Mouse (Mus musculus): ENCODE data around the gene Aloxe3. TPM values are rescaled to one million over a fixed set of nuclear protein-coding genes. Genes with fewer than 3 reads are reported as not detected.

Gene Aloxe3
- polyA plus RNA-seq, 1 experiment, result 0.82 TPM

GRCm38 (mm10) chr11:69125919-69126705, 416 bp downstream of the Aloxe3 start:
- TF ChIP-seq CTCF (IDR thresholded peaks at IDR 0.05; ENCODE audit: control insufficient read depth, insufficient read depth, low read length) (no peak), POLR2A (IDR thresholded peaks at IDR 0.05; ENCODE audit: borderline replicate concordance, control insufficient read depth, low read depth, low read length) (no peak)
- H3K4me1 ChIP-seq (ENCODE audit: control insufficient read depth, insufficient read depth, low read length), result peaks cover 1% of the 10 kb centered on the region; the same call in 1 of the 2 replicates
- H3K4me3 ChIP-seq (replicated peaks; ENCODE audit: control insufficient read depth, low read depth, low read length), result peak overlapping the region; percentile 69
- WGBS, result 6% methylated on average over 20 of the region's 20 CpGs
- H3K27ac ChIP-seq (ENCODE audit: control insufficient read depth, insufficient read depth, low read depth, low read length, poor library complexity), result no peak overlapping the region

- no peak overlapping the region for H3K27ac ChIP-seq (ENCODE audit: control insufficient read depth, insufficient read depth, low read depth, low read length, poor library complexity)
- peaks cover 1% of the 10 kb centered on the region; the same call in 1 of the 2 replicates for H3K4me1 ChIP-seq (ENCODE audit: control insufficient read depth, insufficient read depth, low read length)
- WGBS, result 64% methylated on average over 2 of the region's 2 CpGs
- TF ChIP-seq POLR2A (IDR thresholded peaks at IDR 0.05; ENCODE audit: borderline replicate concordance, control insufficient read depth, low read depth, low read length) (no peak), CTCF (IDR thresholded peaks at IDR 0.05; ENCODE audit: control insufficient read depth, insufficient read depth, low read length) (no peak)
- H3K4me3 ChIP-seq (replicated peaks; ENCODE audit: control insufficient read depth, low read depth, low read length), result no peak overlapping the region
Observed at GRCm38 (mm10) chr11:69126706-69127095, 1.0 kb downstream of the Aloxe3 start.

GRCm38 (mm10) chr11:69128426-69129122, 2.9 kb downstream of the Aloxe3 start:
- no peak overlapping the region for H3K27ac ChIP-seq (ENCODE audit: control insufficient read depth, insufficient read depth, low read depth, low read length, poor library complexity)
- TF ChIP-seq POLR2A (IDR thresholded peaks at IDR 0.05; ENCODE audit: borderline replicate concordance, control insufficient read depth, low read depth, low read length) (no peak), CTCF (IDR thresholded peaks at IDR 0.05; ENCODE audit: control insufficient read depth, insufficient read depth, low read length) (no peak)
- peaks cover 1% of the 10 kb centered on the region; the same call in 1 of the 2 replicates for H3K4me1 ChIP-seq (ENCODE audit: control insufficient read depth, insufficient read depth, low read length)
- 51% methylated on average over 8 of the region's 8 CpGs for WGBS
- no peak overlapping the region for H3K4me3 ChIP-seq (replicated peaks; ENCODE audit: control insufficient read depth, low read depth, low read length)

- WGBS, result 56% methylated on average over 5 of the region's 5 CpGs
- TF ChIP-seq POLR2A (IDR thresholded peaks at IDR 0.05; ENCODE audit: borderline replicate concordance, control insufficient read depth, low read depth, low read length) (no peak), CTCF (IDR thresholded peaks at IDR 0.05; ENCODE audit: control insufficient read depth, insufficient read depth, low read length) (no peak)
- no peak overlapping the region for H3K4me3 ChIP-seq (replicated peaks; ENCODE audit: control insufficient read depth, low read depth, low read length)
- H3K4me1 ChIP-seq (ENCODE audit: control insufficient read depth, insufficient read depth, low read length), result peaks cover 1% of the 10 kb centered on the region
- no peak overlapping the region for H3K27ac ChIP-seq (ENCODE audit: control insufficient read depth, insufficient read depth, low read depth, low read length, poor library complexity)
Observed at GRCm38 (mm10) chr11:69133566-69133922, 7.8 kb downstream of the Aloxe3 start.

- H3K4me3 ChIP-seq (replicated peaks; ENCODE audit: control insufficient read depth, low read depth, low read length), result peak overlapping the region; percentile 54
- WGBS, result 3% methylated on average over 34 of the region's 34 CpGs
- no peak for TF ChIP-seq CTCF (IDR thresholded peaks at IDR 0.05; ENCODE audit: control insufficient read depth, insufficient read depth, low read length)
- TF ChIP-seq POLR2A (IDR thresholded peaks at IDR 0.05; ENCODE audit: borderline replicate concordance, control insufficient read depth, low read depth, low read length), result no peak
- H3K4me1 ChIP-seq (ENCODE audit: control insufficient read depth, insufficient read depth, low read length), result peaks cover 1% of the 10 kb centered on the region
- no peak overlapping the region for H3K27ac ChIP-seq (ENCODE audit: control insufficient read depth, insufficient read depth, low read depth, low read length, poor library complexity)
Observed at GRCm38 (mm10) chr11:69133923-69134621, 8.4 kb downstream of the Aloxe3 start.

- no peak overlapping the region for H3K27ac ChIP-seq (ENCODE audit: control insufficient read depth, insufficient read depth, low read depth, low read length, poor library complexity)
- no peak for TF ChIP-seq POLR2A (IDR thresholded peaks at IDR 0.05; ENCODE audit: borderline replicate concordance, control insufficient read depth, low read depth, low read length)
- no peak for TF ChIP-seq CTCF (IDR thresholded peaks at IDR 0.05; ENCODE audit: control insufficient read depth, insufficient read depth, low read length)
- 63% methylated on average over 8 of the region's 8 CpGs for WGBS
- H3K4me3 ChIP-seq (replicated peaks; ENCODE audit: control insufficient read depth, low read depth, low read length), result no peak overlapping the region
- H3K4me1 ChIP-seq (ENCODE audit: control insufficient read depth, insufficient read depth, low read length), result peaks cover 1% of the 10 kb centered on the region
Observed at GRCm38 (mm10) chr11:69134622-69134968, 8.9 kb downstream of the Aloxe3 start.

GRCm38 (mm10) chr11:69135361-69135760, 9.7 kb downstream of the Aloxe3 start:
- WGBS, result 59% methylated on average over 6 of the region's 6 CpGs
- Histone ChIP-seq H3K4me1 (ENCODE audit: control insufficient read depth, insufficient read depth, low read length) (peaks cover 1% of the 10 kb centered on the region), H3K4me3 (replicated peaks; ENCODE audit: control insufficient read depth, low read depth, low read length) (no peak overlapping the region), H3K27ac (ENCODE audit: control insufficient read depth, insufficient read depth, low read depth, low read length, poor library complexity) (no peak overlapping the region)
- TF ChIP-seq CTCF (IDR thresholded peaks at IDR 0.05; ENCODE audit: control insufficient read depth, insufficient read depth, low read length) (no peak), POLR2A (IDR thresholded peaks at IDR 0.05; ENCODE audit: borderline replicate concordance, control insufficient read depth, low read depth, low read length) (no peak)

- 76% methylated on average over 7 of the region's 7 CpGs for whole genome bisulfite sequencing
- TF ChIP-seq CTCF (IDR thresholded peaks at IDR 0.05; ENCODE audit: control insufficient read depth, insufficient read depth, low read length) (no peak), POLR2A (IDR thresholded peaks at IDR 0.05; ENCODE audit: borderline replicate concordance, control insufficient read depth, low read depth, low read length) (no peak)
- Histone ChIP-seq H3K4me1 (ENCODE audit: control insufficient read depth, insufficient read depth, low read length) (no peaks in the 10 kb centered on the region), H3K27ac (ENCODE audit: control insufficient read depth, insufficient read depth, low read depth, low read length, poor library complexity) (no peak overlapping the region), H3K4me3 (replicated peaks; ENCODE audit: control insufficient read depth, low read depth, low read length) (no peak overlapping the region)
Observed at GRCm38 (mm10) chr11:69147546-69147945, 21.9 kb downstream of the Aloxe3 start.

All from bone marrow, adult 2 months (tissue).